Mouse (Mus musculus) forebrain, embryonic 16.5 days (tissue): Measurements from ENCODE around the gene Gm10203. TPM values are rescaled to one million over a fixed set of nuclear protein-coding genes. Genes with fewer than 3 reads are reported as not detected.
"Not testable (repeated sequence)": the region's sequence is repeated elsewhere in the genome, so short reads cannot be mapped to it uniquely, and the experiment has no call there.

Source experiments
- ATAC-seq: fragments of 200-750 bp; cut with Nextera tagmentation; 2 replicates; pipeline ENCODE4 v1.8.0; 2017; ENCODE audit warnings: mild to moderate bottlenecking, moderate library complexity
- H3K27ac ChIP-seq: fragments of 300-500 bp; sonication (generic); 2 replicates; pipeline ENCODE4 v1.5.1; 2014; ENCODE audit warnings: low read length, control low read depth
- H3K27me3 ChIP-seq: fragments of 300-500 bp; sonication (generic); replicated peaks from 2 replicates; pipeline ENCODE4 v1.6.1; 2014; ENCODE audit warnings: low read length; ENCODE audit not compliant: control insufficient read depth, insufficient read depth
- H3K36me3 ChIP-seq: fragments of 300-500 bp; sonication (generic); 2 replicates; pipeline ENCODE4 v1.6.1; 2014; ENCODE audit not compliant: control insufficient read depth, insufficient read depth
- H3K4me1 ChIP-seq: fragments of 300-500 bp; sonication (generic); replicated peaks from 2 replicates; pipeline ENCODE4 v1.6.1; 2014; ENCODE audit warnings: low read length; ENCODE audit not compliant: control insufficient read depth, insufficient read depth
- H3K4me2 ChIP-seq: fragments of 300-500 bp; sonication (generic); 2 replicates; pipeline ENCODE4 v1.6.1; 2014; ENCODE audit warnings: mild to moderate bottlenecking, low read length, control low read depth
- H3K4me3 ChIP-seq: fragments of 300-500 bp; sonication (generic); replicated peaks from 2 replicates; pipeline ENCODE4 v1.5.1; 2014; ENCODE audit warnings: mild to moderate bottlenecking, low read length, control low read depth
- H3K9ac ChIP-seq: fragments of 300-500 bp; sonication (generic); replicated peaks from 2 replicates; pipeline ENCODE4 v1.6.1; 2014; ENCODE audit warnings: low read depth, low read length, control low read depth
- H3K9me3 ChIP-seq: fragments of 300-500 bp; sonication (generic); 2 replicates; pipeline ENCODE4 v1.6.1; 2016; ENCODE audit warnings: low read length; ENCODE audit not compliant: control insufficient read depth
- WGBS: fragments of 180-500 bp; shearing (Covaris S2); extraction: QIAGEN DNeasy Blood & Tissue Kit; methylation state at CpG from one replicate; pipeline ENCODE4 v1.1.7; 2014; 5-methylcytosine and 5-hydroxymethylcytosine counted together
- polyA plus RNA-seq: library from polyadenylated mRNA; unstranded; fragments of >200 nt; fragmentation: Nextera tagmentation; extraction: Ambion mirVana; gene quantifications from 2 replicates; pipeline ENCODE4 v1.2.1, GENCODE M21; 2015

Gm10203 gene
- polyA plus RNA-seq, 1 experiment from 2014 or later = not detected

DNA sequence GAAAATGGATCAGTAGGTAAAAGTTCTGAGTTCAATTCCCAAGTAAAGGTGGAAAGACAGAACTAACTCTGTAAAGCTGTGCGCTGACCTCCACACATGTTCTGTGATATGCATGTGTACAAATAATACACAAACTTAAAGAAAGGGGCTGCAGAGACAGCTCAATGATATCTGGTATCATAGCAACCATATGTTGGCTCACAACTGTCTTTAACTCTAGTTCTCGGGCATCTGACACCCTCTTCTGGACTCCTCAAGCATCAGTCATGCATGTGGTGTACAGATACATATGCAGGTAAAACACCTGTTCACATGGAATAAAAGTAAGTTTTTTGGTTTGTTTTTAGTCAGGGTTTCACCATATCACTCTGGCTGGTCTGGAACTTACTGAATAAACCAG is 38.5 kb downstream of the Gm10203 start:
- Histone ChIP-seq H3K27ac (no peak overlapping the region), H3K4me1 (no peaks in the 10 kb centered on the region), H3K4me2 (no peak overlapping the region), H3K9ac (no peak overlapping the region), H3K9me3 (no peaks in the 10 kb centered on the region), H3K27me3 (no peaks in the 10 kb centered on the region), H3K4me3 (no peak overlapping the region), H3K36me3 (peaks cover 19% of the 10 kb centered on the region)
- whole genome bisulfite sequencing = 92% methylated on average over 2 of the region's 2 CpGs
- no peak for ATAC-seq

DNA sequence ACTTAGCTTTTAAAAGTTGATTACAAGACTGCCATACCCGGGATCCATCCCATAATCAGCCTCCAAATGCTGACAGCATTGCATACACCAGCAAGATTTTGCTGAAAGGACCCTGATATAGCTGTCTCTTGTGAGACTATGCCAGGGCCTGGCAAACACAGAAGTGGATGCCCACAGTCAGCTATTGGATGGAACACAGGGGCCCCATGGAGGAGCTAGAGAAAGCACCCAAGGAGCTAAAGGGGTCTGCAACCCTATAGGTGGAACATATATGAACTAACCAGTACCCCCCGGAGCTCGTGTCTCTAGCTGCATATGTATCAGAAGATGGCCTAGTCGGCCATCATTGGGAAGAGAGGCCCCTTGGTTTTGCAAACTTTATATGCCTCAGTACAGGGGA is 40.0 kb downstream of the Gm10203 start:
- H3K4me2 ChIP-seq, H3K9me3 ChIP-seq, H3K27me3 ChIP-seq, H3K4me3 ChIP-seq, ATAC-seq, H3K9ac ChIP-seq, H3K4me1 ChIP-seq, H3K27ac ChIP-seq: not testable (repeated sequence)
- peaks cover 16% of the 10 kb centered on the region for H3K36me3 ChIP-seq
- WGBS = 96% methylated on average over 4 of the region's 4 CpGs

DNA sequence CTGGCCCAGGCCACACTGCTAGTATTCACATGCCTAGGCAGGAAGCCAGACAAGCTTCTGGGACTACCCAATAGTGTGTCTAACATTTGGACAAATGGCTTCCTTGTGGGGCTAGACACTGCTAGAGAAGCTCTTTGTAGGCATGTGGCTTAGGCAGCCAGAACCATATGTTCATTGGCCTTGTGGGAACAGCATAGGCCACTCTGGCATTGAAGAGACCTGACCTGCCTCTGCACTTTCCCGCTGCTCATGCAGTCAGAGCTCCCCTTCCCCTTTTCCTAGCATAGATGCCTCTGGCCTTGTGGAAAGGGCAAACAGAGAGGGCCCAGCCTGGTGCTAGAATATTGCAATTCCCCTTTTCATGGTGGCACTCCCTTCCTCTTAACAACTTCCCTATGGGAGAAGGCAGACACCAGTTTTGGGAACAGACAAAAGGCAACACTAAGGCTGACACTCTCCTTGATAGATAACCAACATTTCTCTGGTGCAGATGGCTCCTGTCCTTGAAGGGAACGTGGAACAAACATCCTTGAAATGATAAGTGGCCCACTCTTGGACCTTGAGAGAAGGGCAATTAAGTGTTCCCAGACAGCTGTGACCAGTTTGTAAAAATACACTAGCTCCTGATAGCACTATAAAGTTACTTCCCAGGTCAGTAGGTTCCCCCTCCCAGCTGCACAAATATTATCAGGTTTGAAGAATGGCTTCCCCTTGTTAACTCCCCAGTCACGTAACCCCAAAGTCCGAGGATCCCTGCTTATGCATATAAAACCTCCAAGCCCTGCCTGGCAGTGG is 44.1 kb downstream of the Gm10203 start:
- H3K9me3 ChIP-seq = peaks cover 7% of the 10 kb centered on the region
- ATAC-seq = no peak
- H3K4me3 ChIP-seq = no peak overlapping the region
- H3K27me3 ChIP-seq = no peaks in the 10 kb centered on the region
- no peak overlapping the region for H3K4me2 ChIP-seq
- no peak overlapping the region for H3K27ac ChIP-seq
- no peak overlapping the region for H3K9ac ChIP-seq
- peaks cover 30% of the 10 kb centered on the region for H3K36me3 ChIP-seq
- no peaks in the 10 kb centered on the region for H3K4me1 ChIP-seq
- 84% methylated on average over 4 of the region's 4 CpGs for WGBS

DNA sequence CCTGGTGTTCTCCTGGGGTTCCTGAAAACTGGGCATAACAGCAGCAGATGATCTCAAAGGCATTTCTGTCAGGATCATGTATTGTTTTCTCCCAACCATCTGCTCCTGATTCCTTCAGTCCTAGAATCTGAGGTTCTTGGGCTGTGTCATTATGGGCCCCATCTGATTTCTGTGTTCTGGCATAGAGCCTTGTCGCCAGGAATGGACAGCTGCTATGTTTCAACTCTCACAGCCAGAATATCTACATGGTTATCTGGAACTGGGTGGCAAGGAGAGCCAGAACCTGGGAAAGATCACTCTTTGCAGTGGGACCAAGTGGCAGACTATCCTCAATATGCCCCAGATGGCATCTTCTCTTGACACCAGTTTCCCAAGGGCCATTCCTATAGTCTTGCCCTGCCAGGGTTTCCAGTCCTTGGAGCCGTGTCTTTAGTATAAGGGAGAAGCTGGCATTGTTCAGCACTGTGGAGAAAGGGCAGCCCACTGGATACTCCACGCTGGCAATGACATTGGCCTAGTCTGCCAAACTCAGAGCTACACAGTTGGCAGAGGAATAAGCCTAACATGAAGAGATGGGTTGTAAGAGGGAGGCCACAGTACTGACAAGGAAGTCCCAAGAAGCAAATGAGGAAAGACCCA is 45.1 kb downstream of the Gm10203 start:
- no peak for ATAC-seq
- no peak overlapping the region for H3K4me2 ChIP-seq
- no peaks in the 10 kb centered on the region for H3K27me3 ChIP-seq
- no peaks in the 10 kb centered on the region for H3K4me1 ChIP-seq
- no peak overlapping the region for H3K4me3 ChIP-seq
- 84% methylated on average over 3 of the region's 3 CpGs for WGBS
- no peak overlapping the region for H3K27ac ChIP-seq
- peaks cover 35% of the 10 kb centered on the region for H3K36me3 ChIP-seq
- no peak overlapping the region for H3K9ac ChIP-seq
- peaks cover 7% of the 10 kb centered on the region for H3K9me3 ChIP-seq

DNA sequence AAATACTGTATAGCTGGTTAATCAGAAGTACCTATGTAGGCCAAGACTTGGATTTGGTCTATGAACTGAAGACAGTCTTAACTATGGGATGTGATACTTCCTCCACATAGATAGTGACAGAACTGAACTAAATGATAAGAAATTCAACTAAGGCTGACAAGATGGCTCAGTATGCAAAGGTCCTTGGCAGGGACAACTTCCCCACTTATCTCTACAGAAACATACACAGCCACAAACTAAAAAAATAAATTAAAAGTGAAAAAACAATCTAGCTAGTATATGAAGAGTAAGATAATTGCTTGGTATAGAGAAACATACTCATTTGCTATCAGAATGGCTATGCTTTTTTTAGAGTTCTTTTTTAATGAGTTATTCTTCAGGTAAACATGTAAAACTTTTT is 49.1 kb downstream of the Gm10203 start:
- no peak overlapping the region for H3K4me3 ChIP-seq
- no peak overlapping the region for H3K9ac ChIP-seq
- no peak overlapping the region for H3K27ac ChIP-seq
- no peak overlapping the region for H3K4me2 ChIP-seq
- H3K9me3 ChIP-seq = peaks cover 7% of the 10 kb centered on the region
- H3K36me3 ChIP-seq = peaks cover 45% of the 10 kb centered on the region
- H3K4me1 ChIP-seq = no peaks in the 10 kb centered on the region
- no peaks in the 10 kb centered on the region for H3K27me3 ChIP-seq
- no peak for ATAC-seq

Other genes starting within 250 kb of the Gm10203 start
- 9.2 and 11.6 TPM in 2 replicates for gene Caprin2, start 233.9 kb upstream of the Gm10203 start, polyA plus RNA-seq
- gene Sinhcaf, start 183.7 kb upstream of the Gm10203 start, polyA plus RNA-seq = 106 and 127 TPM in 2 replicates
- gene Dennd5b, start 28.5 kb upstream of the Gm10203 start, polyA plus RNA-seq = 14.2 and 15.2 TPM in 2 replicates
- gene Etfbkmt, start 9.7 kb downstream of the Gm10203 start, polyA plus RNA-seq = 7.4 and 7.8 TPM in 2 replicates
- 100 and 108 TPM in 2 replicates for gene Amn1, start 58.5 kb downstream of the Gm10203 start, polyA plus RNA-seq
- 34.8 and 41.3 TPM in 2 replicates for gene Resf1, start 179.2 kb downstream of the Gm10203 start, polyA plus RNA-seq